Mouse (Mus musculus): ENCODE measurements around the gene Tmem131. TPM values are rescaled to one million over a fixed set of nuclear protein-coding genes. Genes with fewer than 3 reads are reported as not detected.

The Tmem131 gene
- polyA plus RNA-seq, 1 experiment from 2014 or later: 21.7 TPM

DNA sequence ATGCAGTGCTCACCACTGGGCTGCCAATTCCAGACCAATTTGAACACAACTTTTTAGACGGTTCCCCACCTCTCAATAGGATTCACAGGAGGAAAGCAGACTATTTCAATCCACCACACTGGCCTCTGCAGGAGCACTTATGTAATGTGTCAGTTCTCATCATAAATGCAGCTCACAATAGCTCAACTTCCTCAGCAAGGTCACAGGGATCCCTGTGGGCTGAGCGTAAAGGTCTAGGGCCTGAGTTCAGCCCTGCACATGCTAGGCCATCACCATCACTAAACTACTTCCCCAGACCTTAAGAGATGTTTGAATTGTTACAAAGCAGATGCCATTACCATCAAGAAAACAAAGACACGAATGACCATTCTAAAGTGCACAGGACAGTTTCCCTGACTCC is 58.9 kb downstream of the Tmem131 start:
- H3K4me2 ChIP-seq (replicated peaks): no peak overlapping the region
- no peak overlapping the region for H3K4me3 ChIP-seq (replicated peaks; ENCODE audit: low read length)
- peaks cover 21% of the 10 kb centered on the region for H3K36me3 ChIP-seq (replicated peaks; ENCODE audit: control insufficient read depth, insufficient read depth)

DNA sequence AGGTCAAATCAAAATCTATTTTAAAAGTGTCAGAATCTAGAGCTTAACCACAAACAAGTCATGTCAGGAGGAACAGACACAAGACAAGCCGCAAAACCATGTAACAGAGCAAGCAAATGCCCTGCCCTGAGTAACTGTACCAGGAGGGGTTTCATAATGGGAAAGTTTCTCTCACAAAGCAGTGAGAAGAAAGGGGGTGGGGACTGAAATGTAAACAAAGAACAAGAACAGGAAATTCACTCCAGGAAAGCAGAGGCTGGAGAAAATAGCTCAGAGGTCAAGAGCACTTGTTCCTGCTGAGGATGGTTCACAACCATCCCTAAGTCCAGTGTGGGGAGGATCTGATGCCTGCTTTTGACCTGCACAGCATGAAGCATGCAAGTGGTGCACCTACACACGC is 59.7 kb downstream of the Tmem131 start:
- DNase-seq (ENCODE audit: low spot score): no peak
- H3K4me2 ChIP-seq (replicated peaks): no peak overlapping the region
- H3K4me3 ChIP-seq (replicated peaks; ENCODE audit: low read length): no peak overlapping the region
- no peaks in the 10 kb centered on the region for H3K27me3 ChIP-seq (ENCODE audit: control insufficient read depth, insufficient read depth, low read length)
- 72% methylated on average over 2 of the region's 2 CpGs for WGBS
- H3K9ac ChIP-seq: no peak overlapping the region
- H3K4me1 ChIP-seq (replicated peaks; ENCODE audit: control insufficient read depth, insufficient read depth, low read length): no peaks in the 10 kb centered on the region; the same call in 1 of the 2 replicates
- peaks cover 21% of the 10 kb centered on the region for H3K36me3 ChIP-seq (replicated peaks; ENCODE audit: control insufficient read depth, insufficient read depth)
- H3K9me3 ChIP-seq (ENCODE audit: control insufficient read depth, low read length): no peaks in the 10 kb centered on the region
- H3K27ac ChIP-seq: no peak overlapping the region
- ATAC-seq (ENCODE audit: low FRiP score): no peak

More for the DNA sequence above, 58.9 kb downstream of the Tmem131 start:
- Histone ChIP-seq H3K27me3 (ENCODE audit: control insufficient read depth, insufficient read depth, low read length) (no peaks in the 10 kb centered on the region), H3K9me3 (ENCODE audit: control insufficient read depth, low read length) (no peaks in the 10 kb centered on the region), H3K27ac (no peak overlapping the region), H3K9ac (no peak overlapping the region), H3K4me1 (replicated peaks; ENCODE audit: control insufficient read depth, insufficient read depth, low read length) (no peaks in the 10 kb centered on the region; the same call in 1 of the 2 replicates)
- WGBS: 64% methylated on average over 3 of the region's 3 CpGs
- DNase-seq (ENCODE audit: low spot score) (no peak), ATAC-seq (ENCODE audit: low FRiP score) (no peak)

DNA sequence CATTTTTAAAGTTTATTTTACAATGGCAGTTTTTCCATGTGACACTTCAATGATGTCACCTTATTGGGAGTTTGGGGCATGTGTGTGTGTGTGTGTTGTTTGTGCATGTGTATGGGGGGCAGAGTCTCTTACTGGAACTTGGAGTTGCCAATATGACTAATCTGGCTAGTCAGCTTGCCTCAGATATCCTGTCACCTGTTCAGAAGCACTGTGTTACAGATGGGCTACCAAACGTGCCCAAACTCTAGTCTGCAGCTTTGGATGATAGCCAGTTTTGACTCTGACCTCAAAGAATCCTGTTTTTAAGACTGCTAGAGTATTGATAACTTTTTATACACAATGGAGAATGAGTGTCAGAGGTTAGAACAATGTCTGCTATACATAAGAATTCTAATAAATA is 64.3 kb downstream of the Tmem131 start:
- Histone ChIP-seq H3K9me3 (ENCODE audit: control insufficient read depth, low read length) (no peaks in the 10 kb centered on the region), H3K27ac (no peak overlapping the region), H3K27me3 (ENCODE audit: control insufficient read depth, insufficient read depth, low read length) (no peaks in the 10 kb centered on the region), H3K4me2 (replicated peaks) (no peak overlapping the region), H3K36me3 (replicated peaks; ENCODE audit: control insufficient read depth, insufficient read depth) (peaks cover 21% of the 10 kb centered on the region), H3K4me1 (replicated peaks; ENCODE audit: control insufficient read depth, insufficient read depth, low read length) (no peaks in the 10 kb centered on the region), H3K4me3 (replicated peaks; ENCODE audit: low read length) (no peak overlapping the region), H3K9ac (no peak overlapping the region)
- no peak for DNase-seq (ENCODE audit: low spot score)
- ATAC-seq (ENCODE audit: low FRiP score): no peak
- 78% methylated on average over 1 of the region's 1 CpGs for WGBS

DNA sequence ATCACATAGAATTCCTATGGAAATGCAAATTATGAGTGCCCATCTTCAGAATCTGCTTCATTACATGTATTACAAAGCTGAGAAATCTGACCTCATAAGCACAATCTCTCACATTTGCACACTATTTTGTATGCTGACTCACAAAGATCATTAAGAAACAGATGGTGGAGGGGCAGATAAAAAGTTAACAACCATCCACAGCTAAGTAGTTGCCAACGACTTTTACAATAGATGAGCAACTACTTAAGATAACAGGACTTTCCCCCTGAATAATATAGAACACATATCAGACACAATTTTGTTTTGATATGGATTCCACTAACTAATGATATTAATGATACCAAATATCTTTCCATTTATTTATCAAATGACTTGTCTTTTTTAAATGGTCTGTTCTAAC is 66.3 kb downstream of the Tmem131 start:
- no peak overlapping the region for H3K4me2 ChIP-seq (replicated peaks)
- no peak overlapping the region for H3K4me3 ChIP-seq (replicated peaks; ENCODE audit: low read length)
- ATAC-seq (ENCODE audit: low FRiP score): no peak
- no peaks in the 10 kb centered on the region for H3K27me3 ChIP-seq (ENCODE audit: control insufficient read depth, insufficient read depth, low read length)
- no peak overlapping the region for H3K9ac ChIP-seq
- no peaks in the 10 kb centered on the region for H3K4me1 ChIP-seq (replicated peaks; ENCODE audit: control insufficient read depth, insufficient read depth, low read length)
- H3K9me3 ChIP-seq (ENCODE audit: control insufficient read depth, low read length): no peaks in the 10 kb centered on the region
- 82% methylated on average over 1 of the region's 1 CpGs for WGBS
- no peak for DNase-seq (ENCODE audit: low spot score)
- no peak overlapping the region for H3K27ac ChIP-seq
- peaks cover 23% of the 10 kb centered on the region for H3K36me3 ChIP-seq (replicated peaks; ENCODE audit: control insufficient read depth, insufficient read depth)

DNA sequence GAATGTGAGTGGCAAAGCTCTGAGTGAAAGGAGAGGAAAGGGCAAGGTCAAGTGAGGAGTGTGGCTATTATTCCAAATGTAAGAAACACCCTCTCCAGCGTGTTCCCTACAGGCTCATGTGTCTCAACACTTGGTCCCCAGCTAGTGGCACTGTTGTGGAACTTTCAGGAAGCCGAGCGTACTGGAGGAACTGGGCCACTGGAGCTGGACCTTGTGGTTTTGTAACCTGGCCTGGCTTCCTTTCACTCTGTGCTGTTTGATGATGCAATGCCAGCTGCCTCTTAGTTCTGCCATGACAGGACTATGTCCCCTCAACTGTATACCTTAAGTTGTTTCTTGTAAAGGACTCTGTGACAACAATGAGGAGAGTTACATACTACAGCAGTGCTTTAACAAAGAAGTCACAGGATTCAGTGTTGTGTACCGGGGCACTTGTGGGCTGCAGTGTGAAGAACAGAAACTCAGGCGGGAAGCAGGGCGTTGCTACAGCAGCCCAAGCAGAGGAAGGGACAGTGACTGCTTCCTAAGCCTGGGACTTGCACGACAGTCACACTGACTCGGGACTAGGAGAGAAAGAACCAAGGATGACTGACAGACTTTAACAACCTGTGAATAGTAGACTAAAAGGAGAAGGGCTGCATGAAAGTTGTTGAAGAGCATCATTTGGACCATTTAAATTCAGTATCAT is 68.4 kb downstream of the Tmem131 start:
- no peak for ATAC-seq (ENCODE audit: low FRiP score)
- H3K9me3 ChIP-seq (ENCODE audit: control insufficient read depth, low read length): no peaks in the 10 kb centered on the region
- no peak overlapping the region for H3K27ac ChIP-seq
- H3K4me2 ChIP-seq (replicated peaks): no peak overlapping the region
- no peaks in the 10 kb centered on the region for H3K4me1 ChIP-seq (replicated peaks; ENCODE audit: control insufficient read depth, insufficient read depth, low read length)
- no peaks in the 10 kb centered on the region for H3K27me3 ChIP-seq (ENCODE audit: control insufficient read depth, insufficient read depth, low read length)
- peaks cover 6% of the 10 kb centered on the region; the same call in 1 of the 2 replicates for H3K36me3 ChIP-seq (replicated peaks; ENCODE audit: control insufficient read depth, insufficient read depth)
- 81% methylated on average over 8 of the region's 8 CpGs for WGBS
- no peak for DNase-seq (ENCODE audit: low spot score)
- no peak overlapping the region for H3K9ac ChIP-seq
- no peak overlapping the region for H3K4me3 ChIP-seq (replicated peaks; ENCODE audit: low read length)

DNA sequence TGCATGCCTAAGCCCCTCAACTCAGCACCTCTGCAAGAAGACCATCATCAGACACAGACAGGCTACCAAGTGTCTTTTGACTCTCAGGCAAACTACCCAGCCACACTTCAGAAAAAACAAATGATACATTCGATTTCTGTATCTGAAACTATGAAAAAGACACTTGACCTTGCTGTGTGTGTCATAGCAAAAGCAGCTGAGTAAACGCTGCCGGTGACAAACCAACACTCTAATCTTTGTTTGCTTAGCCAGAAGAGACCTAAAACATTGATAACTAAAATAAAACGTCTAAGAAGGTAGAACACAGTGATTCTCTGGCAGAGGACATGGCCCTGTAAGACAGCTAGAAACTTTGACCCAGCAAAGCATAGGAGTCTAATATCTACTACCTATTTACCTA is 72.2 kb downstream of the Tmem131 start:
- no peak overlapping the region for H3K9ac ChIP-seq

DNA sequence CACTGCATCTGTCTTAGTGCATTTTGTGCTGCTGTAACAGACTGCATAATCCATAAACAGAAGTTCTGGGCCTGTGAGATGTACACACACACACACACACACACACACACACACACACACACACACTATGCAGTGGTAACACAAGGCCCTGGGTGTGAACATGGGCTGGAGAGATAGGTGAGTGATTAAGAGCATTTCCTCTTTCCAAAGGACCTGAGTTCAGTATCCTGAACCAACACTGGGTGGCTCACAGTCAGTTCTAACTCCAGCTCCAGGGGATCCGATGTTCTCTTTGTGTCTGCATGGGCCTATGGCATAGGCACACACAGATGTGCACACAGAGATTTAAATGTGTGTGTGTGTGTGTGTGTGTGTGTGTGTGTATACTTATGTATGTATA is 72.9 kb downstream of the Tmem131 start:
- Histone ChIP-seq H3K36me3 (replicated peaks; ENCODE audit: control insufficient read depth, insufficient read depth) (peaks cover 10% of the 10 kb centered on the region), H3K9me3 (ENCODE audit: control insufficient read depth, low read length) (no peaks in the 10 kb centered on the region), H3K27ac (no peak overlapping the region), H3K27me3 (ENCODE audit: control insufficient read depth, insufficient read depth, low read length) (no peaks in the 10 kb centered on the region), H3K9ac (no peak overlapping the region), H3K4me3 (replicated peaks; ENCODE audit: low read length) (no peak overlapping the region), H3K4me1 (replicated peaks; ENCODE audit: control insufficient read depth, insufficient read depth, low read length) (no peaks in the 10 kb centered on the region), H3K4me2 (replicated peaks) (no peak overlapping the region)
- ATAC-seq (ENCODE audit: low FRiP score): no peak
- 89% methylated on average over 1 of the region's 1 CpGs for WGBS
- DNase-seq (ENCODE audit: low spot score): no peak

More for the DNA sequence above, 72.2 kb downstream of the Tmem131 start:
- H3K4me3 ChIP-seq (replicated peaks; ENCODE audit: low read length): no peak overlapping the region
- no peak overlapping the region for H3K4me2 ChIP-seq (replicated peaks)
- WGBS: 79% methylated on average over 4 of the region's 4 CpGs
- H3K9me3 ChIP-seq (ENCODE audit: control insufficient read depth, low read length): no peaks in the 10 kb centered on the region
- DNase-seq (ENCODE audit: low spot score) (no peak), ATAC-seq (ENCODE audit: low FRiP score) (no peak)
- peaks cover 10% of the 10 kb centered on the region for H3K36me3 ChIP-seq (replicated peaks; ENCODE audit: control insufficient read depth, insufficient read depth)
- no peaks in the 10 kb centered on the region for H3K4me1 ChIP-seq (replicated peaks; ENCODE audit: control insufficient read depth, insufficient read depth, low read length)
- H3K27ac ChIP-seq: no peak overlapping the region
- no peaks in the 10 kb centered on the region for H3K27me3 ChIP-seq (ENCODE audit: control insufficient read depth, insufficient read depth, low read length)

DNA sequence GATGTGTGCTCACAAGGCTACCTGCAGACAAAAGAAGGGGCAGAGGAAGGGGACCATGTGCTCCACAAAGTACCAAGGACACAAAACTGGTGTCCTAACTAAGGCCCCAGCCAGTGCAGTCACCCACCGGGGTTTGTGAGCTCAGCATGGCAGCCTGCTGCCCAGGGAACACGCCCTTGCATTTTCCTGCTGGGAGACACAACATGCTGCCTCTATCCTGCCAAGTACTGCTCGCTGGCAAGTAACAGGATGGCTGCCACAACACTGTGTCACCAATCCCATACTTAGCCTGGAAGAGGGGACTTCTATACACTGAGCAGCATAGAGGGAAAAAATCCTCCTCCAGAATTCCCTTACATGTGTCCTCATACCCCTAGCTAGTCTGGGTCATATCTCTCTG is 78.7 kb downstream of the Tmem131 start:
- Histone ChIP-seq H3K9ac (no peak overlapping the region), H3K4me1 (replicated peaks; ENCODE audit: control insufficient read depth, insufficient read depth, low read length) (peaks cover 17% of the 10 kb centered on the region), H3K9me3 (ENCODE audit: control insufficient read depth, low read length) (no peaks in the 10 kb centered on the region), H3K4me2 (replicated peaks) (no peak overlapping the region), H3K27ac (no peak overlapping the region), H3K4me3 (replicated peaks; ENCODE audit: low read length) (no peak overlapping the region), H3K36me3 (replicated peaks; ENCODE audit: control insufficient read depth, insufficient read depth) (peaks cover 7% of the 10 kb centered on the region), H3K27me3 (ENCODE audit: control insufficient read depth, insufficient read depth, low read length) (no peaks in the 10 kb centered on the region)
- DNase-seq (ENCODE audit: low spot score): no peak
- WGBS: 74% methylated on average over 3 of the region's 3 CpGs
- ATAC-seq (ENCODE audit: low FRiP score): no peak

DNA sequence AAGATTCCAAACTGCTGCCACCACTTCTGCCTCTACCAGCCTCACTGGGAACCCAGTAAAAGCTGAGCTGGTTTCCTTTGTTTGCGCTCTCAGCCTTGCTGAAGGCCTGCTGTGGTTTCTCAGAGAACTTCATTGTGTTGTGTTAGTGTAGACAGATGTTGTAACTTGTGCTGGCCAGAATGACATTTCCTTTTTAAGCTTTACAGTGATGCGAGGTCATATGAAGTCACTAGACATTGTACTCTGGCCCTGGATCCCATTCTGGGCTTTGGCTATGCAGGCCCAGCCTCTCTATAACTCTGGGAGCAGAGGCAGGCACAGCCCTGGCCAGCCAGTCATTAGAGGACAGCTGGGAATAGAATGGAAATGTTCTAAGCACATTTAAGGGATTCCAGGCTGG is 81.7 kb downstream of the Tmem131 start:
- Histone ChIP-seq H3K9ac (no peak overlapping the region), H3K9me3 (ENCODE audit: control insufficient read depth, low read length) (no peaks in the 10 kb centered on the region), H3K27ac (no peak overlapping the region), H3K4me1 (replicated peaks; ENCODE audit: control insufficient read depth, insufficient read depth, low read length) (peaks cover 17% of the 10 kb centered on the region), H3K4me3 (replicated peaks; ENCODE audit: low read length) (no peak overlapping the region), H3K4me2 (replicated peaks) (no peak overlapping the region), H3K27me3 (ENCODE audit: control insufficient read depth, insufficient read depth, low read length) (no peaks in the 10 kb centered on the region), H3K36me3 (replicated peaks; ENCODE audit: control insufficient read depth, insufficient read depth) (no peaks in the 10 kb centered on the region)
- 84% methylated on average over 2 of the region's 2 CpGs for WGBS
- no peak for DNase-seq (ENCODE audit: low spot score)
- ATAC-seq (ENCODE audit: low FRiP score): no peak

DNA sequence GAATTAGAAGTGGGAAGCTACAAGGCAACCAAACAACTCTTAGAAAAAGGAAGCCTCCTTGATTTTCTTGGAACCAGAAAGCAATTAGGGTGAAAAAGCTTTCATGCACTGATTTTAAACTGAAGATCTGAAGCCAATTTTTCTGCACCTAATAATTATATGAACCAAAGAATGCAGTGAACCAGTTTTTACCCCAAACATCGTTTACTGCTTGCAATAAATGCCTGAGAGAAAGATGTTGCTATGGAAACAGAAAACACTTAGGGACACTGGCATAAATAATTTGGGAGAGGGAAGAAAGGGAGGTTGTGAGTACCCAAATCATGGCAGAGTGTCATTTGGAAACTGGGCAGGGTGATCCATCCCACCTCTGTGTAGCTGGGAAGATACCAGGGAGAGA is 82.6 kb downstream of the Tmem131 start:
- Histone ChIP-seq H3K27me3 (ENCODE audit: control insufficient read depth, insufficient read depth, low read length) (no peaks in the 10 kb centered on the region), H3K36me3 (replicated peaks; ENCODE audit: control insufficient read depth, insufficient read depth) (no peaks in the 10 kb centered on the region), H3K4me2 (replicated peaks) (no peak overlapping the region), H3K4me1 (replicated peaks; ENCODE audit: control insufficient read depth, insufficient read depth, low read length) (peaks cover 17% of the 10 kb centered on the region), H3K27ac (peak overlapping the region; percentile 14; the same call in 1 of the 2 replicates), H3K9me3 (ENCODE audit: control insufficient read depth, low read length) (no peaks in the 10 kb centered on the region), H3K9ac (no peak overlapping the region), H3K4me3 (replicated peaks; ENCODE audit: low read length) (no peak overlapping the region)
- WGBS: 18% methylated on average over 1 of the region's 1 CpGs
- ATAC-seq (ENCODE audit: low FRiP score) (no peak), DNase-seq (ENCODE audit: low spot score) (no peak)

Data from hindbrain, embryonic 14.5 days (tissue).